Mouse (Mus musculus) cerebral cortex, adult 2 months (tissue): Measurements from ENCODE around the gene Flrt1.

ENCODE experiments used
- WGBS: fragments of 180-500 bp; shearing (Covaris S2); methylation state at CpG from one replicate; pipeline ENCODE4 v1.1.7; 2018; 5-methylcytosine and 5-hydroxymethylcytosine counted together

Flrt1 gene

DNA sequence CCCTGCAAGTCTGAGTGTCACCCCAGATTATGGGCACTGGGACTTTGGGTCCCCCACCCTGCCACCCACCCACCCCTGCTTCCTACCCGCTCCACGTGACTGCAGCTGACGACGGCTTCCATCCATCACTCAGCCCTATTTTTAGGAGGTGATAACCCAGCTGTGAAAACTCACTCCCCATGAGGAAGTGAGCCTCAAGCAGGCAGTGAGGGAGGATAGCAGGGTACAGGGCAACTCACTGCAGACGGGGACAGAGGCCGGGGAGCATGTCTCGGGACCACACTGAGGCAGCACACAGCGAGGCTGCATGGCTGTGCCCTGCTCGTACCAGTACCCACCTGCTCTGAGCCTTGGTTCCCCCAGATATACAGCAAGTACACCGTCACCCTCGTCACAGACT, 24.8 kb upstream of the Flrt1 start:
- WGBS: 56% methylated on average over 11 of the region's 11 CpGs

DNA sequence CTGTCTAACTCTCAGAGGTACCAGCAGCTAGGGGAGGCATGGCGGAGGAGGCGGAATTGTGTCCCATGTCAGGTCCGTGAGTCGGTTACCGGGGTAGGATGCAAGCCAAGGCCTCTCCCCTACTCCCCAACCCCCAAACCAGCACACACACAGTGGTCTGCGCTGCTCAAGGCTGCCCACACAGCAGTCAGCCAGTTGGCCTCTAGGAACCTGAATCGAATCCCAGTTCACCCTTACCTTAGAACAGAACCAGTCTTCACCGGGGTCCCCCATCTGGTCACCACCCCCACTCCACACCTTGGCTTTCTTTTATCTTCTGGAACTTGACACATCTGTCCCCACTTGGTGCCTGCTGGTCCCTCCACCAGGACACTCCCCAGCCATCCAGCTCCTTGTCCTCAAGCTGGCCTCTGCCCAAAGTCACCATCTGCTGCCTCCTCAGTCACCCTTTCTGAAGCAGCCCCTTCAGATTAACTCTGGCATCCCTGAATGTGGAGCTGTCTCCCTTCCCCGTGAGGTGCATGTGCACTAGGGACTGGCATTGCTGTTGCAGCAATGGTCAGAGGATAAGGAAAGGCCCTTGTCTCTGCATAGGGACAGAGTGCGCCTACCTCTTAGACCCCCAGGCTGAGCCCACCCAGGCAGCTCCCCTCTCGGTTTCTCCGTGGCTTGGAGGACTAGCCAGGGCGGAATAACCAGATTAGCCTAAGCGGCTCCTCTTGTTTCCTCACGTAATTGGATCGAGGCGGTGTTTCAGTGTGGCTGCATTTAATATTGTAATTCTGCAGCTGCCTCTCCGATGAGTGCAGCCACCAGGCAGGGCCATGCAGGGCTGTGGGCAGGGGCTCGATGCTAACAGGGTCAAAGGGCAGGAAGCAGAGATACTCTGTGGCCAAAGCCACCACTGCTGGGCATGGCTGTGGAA, 23.3 kb upstream of the Flrt1 start:
- 61% methylated on average over 19 of the region's 19 CpGs for WGBS

DNA sequence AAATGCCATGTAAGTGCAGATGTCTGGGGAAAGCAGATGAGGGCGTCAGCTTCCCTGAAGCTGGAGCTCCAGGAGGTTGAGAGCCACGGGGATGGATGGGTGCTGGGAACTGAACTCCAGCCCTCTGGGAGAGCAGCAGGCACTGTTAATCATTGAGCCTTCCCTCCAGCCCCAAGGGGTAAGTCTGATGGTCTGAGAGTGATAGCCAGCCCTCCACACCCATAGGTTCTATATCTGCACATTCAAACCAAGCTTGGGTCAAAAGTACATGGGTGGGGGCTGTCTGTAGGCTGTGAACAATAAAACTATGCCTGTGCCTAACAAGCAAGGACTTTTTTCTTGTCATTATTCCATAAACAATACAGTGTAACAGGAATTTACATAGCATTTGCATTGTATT, 21.4 kb upstream of the Flrt1 start:
- WGBS: 95% methylated on average over 2 of the region's 2 CpGs

DNA sequence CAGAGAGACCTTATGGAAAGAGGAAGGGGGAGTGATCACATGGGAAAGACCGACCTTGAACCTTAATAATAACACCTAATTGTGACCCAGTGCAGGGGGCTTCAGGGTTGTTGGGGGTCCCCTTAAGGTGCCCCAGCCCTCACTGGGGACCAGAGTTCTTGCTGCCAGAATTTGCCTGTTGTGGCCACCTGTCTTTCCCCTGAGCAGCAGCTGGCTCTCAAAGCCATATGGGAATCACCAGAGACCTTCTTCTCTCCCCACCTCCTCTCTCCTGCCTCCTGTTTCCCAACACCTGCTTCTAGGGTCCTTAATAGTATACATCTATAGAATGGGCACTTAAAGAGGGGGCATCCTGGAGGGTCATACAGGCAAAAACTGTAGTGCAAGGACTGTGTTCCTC, 20.7 kb upstream of the Flrt1 start:
- 89% methylated on average over 1 of the region's 1 CpGs for WGBS

DNA sequence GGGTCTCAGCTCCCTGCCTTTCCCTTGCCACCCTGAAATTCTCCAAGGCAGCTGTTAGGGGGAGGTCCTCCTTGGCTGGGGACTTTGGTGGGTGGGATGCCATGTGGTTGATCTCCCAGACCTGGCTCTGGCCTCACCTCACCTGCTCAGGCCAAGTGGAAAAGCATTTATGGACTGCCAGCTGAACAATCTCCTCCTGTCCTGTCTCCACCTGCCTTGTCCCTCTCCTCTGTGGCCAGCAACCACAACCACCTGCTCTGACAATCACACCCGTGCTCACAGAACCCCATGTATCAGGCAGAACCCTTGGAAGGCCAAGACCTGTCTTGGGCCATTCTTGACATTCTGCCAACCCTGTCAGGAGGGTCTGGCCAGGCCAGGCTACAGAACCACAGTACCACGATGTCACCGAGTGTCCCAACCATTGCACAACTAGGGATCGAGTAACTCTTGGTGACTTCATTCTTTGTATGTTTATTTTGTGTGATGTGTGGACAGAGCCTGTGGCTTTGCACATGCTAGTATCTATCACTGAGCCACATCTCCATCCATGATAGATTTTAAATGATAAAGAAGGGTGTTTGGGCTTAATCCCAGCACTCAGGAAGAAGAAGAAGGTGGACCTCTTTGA, 20.1 kb upstream of the Flrt1 start:
- WGBS: 85% methylated on average over 4 of the region's 4 CpGs

DNA sequence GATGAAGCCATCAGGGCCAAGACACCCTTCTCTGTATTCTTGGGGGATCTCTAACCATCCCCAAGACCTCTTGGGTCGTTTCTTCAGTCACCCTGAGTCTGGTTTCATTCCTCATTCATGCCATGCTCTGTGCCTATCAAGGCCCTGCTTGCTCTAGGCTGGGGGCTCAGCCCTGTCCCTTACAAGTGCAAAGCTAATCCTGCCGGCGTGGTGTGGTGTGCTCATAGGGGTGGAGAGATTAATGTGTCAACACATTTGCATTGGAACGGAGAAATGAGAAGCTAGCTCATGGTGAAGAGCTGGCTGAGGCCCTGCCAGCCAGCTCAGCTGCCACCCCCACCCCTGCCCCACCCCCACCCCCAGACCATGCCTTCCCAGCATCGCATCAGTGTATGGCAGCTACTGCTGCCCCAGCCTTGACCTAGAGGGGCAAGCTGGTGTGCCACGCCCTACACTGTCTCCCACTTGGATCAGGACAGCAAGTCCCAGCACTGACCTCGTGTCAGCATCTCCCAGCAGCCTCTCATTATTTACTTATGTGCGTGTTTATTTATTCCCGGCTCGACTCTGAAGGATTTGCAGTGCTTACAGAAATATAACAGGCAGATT, 17.3 kb upstream of the Flrt1 start:
- WGBS: 27% methylated on average over 10 of the region's 10 CpGs

DNA sequence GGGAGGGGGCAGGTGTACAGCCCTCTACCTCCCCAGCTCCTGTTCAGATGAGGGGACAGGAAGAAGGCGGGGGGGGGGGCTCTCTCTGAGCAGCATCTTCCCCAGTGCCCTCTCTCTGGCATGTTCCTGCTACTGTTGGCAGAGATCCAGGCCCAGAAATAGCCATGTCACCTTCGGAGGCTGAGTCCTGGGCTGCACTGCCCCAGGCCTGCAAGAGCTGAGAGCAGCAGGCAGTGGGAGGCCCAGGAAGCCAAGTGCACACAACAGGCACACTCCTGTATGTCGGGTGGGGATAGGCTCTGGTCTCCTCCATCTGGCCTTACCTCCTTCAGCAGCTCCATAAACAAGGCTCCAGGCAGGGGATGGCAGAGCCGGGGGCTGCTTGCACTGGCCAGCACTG, 16.7 kb upstream of the Flrt1 start:
- 34% methylated on average over 4 of the region's 4 CpGs for WGBS

DNA sequence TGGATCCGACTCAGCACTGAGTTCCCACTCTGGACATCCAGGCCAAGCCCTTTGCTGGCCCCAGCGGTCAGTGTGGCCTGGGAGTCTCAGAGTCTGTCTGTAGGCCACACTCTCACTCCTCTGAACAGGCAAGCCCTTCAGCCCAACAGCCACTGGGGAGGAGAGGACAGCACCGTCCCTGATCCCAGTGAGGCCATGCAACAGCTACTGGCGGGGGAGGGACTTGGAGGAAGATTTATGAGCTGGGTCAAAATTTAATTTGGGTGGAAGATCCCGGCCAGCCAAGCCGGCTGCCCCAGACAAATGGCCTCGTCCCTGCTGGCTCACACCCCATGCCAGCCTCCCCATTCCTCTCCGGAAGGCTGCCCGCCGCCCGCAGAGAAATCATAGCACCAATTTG, 15.7 kb upstream of the Flrt1 start:
- WGBS: 72% methylated on average over 11 of the region's 11 CpGs

DNA sequence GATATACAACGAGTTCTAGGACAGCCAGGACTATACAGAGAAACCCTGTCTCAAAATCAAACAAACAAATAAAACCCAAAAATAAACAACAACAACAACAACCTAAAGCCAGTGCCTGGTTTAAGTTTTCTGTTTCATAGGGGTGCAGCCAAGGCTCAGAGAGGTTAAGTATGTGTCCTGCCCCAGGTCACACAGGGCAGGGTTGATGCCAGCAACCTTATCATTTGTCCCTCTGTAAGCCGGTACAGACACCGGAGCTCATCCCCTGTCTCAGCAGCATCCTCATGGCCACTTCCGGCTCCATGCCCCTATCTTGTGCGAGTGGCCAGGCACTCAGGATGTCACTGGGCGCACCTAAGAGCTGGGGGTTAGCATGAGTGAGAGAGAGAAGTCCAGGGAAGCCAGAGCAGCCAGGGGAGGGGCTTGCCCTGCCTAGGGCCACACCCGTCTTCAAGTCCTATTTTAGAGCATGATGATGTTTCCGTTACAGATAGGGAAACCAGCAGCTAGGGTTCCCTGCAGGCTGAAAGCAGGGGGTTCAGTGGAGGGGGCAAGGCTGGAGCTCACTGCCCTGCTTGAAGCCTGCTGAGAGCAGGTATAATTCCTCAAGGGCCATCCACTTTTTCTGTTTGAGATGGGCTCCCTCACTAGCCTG, 12.3 kb upstream of the Flrt1 start:
- 79% methylated on average over 8 of the region's 8 CpGs for WGBS

DNA sequence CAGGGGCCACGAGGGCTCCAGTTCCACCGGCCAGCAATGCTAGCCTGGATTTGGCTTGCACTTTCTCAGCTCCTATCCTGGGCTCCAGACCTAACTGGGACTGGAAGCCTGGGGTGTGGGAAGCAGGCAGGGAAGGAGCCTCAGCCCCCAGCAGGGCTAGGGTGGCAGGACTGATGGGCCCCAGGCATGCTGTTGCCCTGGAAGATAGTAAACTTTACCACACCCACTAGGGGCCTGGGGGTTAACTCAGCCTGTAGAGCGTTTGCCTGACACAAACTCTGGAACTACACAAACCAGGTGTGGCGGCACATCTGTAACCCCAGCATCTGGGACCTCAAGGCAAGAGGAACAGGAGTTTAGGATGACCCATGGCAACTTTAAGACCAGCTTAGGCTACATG, 11.6 kb upstream of the Flrt1 start:
- 74% methylated on average over 4 of the region's 4 CpGs for whole genome bisulfite sequencing

DNA sequence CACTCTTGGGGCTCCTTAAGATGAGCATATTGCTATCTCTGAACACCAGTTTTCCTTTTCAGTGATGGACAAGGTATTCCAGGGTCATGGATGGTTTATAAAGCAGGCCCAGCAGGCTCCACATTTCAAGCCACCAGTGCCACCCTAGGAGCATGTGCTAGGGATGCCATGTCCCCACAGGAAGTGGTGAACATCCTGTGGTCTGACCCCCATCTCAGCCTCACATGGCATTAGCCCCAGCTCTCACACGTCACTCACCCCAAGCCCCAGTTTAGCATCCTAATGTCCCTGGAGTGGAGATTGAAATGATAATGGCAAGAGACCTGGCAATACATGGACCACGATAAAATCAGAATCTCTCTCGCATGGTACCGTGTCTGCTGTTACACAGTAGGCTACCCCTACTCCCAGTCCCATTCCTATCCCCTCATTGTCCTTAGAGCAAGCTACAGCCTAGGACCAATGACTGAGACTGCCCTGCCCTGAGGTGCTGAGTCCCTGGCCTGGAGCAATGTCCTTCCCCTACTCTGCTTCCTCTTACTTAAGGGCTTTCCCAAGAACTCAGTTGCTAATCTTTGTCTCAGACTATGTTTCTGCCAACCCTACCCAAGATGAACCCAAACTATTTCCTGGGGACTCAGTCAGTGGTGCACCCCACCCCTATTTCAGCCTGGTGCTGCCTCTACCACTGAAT, 10.7 kb upstream of the Flrt1 start:
- 90% methylated on average over 4 of the region's 4 CpGs for WGBS

DNA sequence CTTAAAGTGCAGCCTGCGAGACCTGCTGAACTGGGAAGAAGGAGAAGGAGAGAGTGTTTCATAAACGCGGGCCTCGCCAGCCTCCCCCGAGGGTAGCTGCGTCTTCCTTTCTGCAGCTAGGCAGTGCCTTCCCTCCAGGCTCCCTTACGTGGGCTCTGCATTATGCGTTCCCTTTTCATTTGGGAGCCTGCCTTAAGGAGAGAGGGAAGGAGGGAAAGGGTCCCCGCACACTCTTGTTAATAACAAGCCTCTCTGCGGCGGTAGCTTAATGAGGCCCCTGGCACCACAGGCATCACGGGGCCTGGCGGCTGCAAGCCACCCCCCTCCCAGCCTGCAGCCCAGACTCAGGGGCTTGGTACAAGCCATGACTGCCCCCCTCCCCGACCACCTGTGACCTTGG, 8.0 kb upstream of the Flrt1 start:
- WGBS: 47% methylated on average over 14 of the region's 14 CpGs

DNA sequence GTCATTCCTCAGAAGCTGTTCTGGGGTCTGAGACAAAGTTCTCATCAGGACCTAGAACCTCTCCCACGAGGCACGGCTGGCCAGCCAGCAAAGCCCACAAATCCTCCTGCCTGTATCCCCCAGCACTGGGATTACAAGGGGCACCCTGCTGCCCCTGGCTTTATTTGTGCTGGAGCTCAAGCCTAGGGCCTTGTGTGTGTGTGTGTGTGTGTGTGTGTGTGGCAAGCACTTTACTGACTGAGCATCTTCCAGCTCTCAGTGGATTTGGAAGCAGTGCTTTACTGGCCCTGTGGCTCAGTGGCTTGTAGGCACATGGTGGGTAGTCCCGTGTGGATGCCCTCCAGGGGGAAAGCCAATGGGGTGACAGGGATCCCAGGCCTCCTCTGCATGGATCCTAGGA, 7.1 kb upstream of the Flrt1 start:
- 78% methylated on average over 3 of the region's 3 CpGs for WGBS

DNA sequence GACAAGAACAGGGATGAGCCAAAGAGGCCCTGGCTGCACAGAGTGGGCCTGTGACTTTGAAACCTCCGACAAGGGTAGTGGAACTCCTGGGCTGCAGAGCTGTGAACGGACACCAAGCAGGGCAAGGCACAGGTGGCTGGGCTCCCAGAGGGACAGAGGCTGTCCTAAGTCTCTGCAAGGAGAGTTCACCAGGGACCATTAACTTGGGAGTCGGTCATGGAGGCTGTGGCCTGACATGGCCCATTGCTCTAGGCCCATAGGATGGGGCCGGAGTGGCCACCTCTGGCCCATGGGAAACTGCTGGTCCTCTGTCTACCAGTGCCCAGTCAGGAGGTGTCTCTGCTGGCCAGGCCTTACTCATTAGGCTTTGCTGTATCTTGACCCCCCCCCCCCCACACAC, 6.2 kb upstream of the Flrt1 start:
- 95% methylated on average over 4 of the region's 4 CpGs for WGBS

DNA sequence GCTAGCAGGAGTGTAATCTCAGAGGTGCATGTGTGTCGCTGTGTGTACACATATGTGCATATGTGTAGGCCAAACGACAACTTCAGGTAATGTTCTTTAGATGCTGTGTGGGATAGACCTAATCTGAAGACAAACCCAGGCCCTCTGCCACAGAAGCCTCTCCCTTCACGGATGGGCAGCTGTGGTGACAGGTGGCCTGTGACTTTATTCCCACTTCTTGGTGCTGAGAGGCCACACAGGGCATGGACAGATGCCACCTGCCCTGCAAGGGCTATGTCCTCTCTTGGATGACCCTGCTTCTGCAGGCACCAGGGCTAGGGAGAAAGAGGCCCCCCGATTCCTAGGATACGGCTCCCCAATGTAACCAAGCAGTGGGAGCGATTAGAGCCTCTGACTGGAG, 5.8 kb upstream of the Flrt1 start:
- WGBS: 90% methylated on average over 6 of the region's 6 CpGs

DNA sequence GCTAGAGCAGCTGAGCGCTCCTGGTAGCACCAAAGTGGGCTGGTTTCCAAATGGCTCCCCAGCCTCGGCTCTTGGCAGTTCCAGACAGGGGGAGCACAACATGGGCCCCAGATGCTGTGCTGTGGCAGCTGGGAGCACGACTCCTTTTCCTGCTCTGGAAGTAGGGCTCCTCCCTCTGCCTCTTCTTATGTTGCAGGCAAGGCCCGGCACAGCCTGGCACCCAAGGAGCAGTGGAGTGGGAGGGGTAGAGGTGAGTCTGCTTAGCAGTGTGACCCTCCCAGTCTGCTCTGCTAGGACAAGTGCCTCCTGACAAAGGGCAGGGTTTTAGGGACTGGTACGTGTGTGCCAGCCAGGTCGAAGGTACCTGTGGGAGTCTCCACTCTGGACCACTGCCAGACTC, 5.3 kb upstream of the Flrt1 start:
- 52% methylated on average over 6 of the region's 6 CpGs for WGBS

DNA sequence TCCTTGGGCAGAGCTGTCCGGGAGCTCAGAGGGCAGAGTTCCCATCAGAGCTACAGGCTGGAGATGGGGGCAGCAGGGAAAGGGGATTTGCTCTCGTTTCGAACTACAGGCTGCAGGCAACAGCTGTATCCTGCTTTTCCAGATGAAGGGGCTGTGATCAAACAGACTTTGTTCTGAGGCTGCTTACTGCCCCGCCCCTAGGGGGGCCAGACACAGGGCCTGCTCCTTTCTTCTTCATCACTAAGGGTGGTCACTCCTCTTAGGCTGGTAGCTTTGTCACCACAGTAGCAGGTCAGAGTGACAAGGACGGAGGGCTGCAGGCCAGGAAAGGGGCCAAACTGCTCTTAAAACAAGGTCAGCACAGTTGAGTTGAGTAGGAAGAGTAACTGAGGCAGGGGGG, 4.6 kb upstream of the Flrt1 start:
- WGBS: 58% methylated on average over 5 of the region's 5 CpGs

DNA sequence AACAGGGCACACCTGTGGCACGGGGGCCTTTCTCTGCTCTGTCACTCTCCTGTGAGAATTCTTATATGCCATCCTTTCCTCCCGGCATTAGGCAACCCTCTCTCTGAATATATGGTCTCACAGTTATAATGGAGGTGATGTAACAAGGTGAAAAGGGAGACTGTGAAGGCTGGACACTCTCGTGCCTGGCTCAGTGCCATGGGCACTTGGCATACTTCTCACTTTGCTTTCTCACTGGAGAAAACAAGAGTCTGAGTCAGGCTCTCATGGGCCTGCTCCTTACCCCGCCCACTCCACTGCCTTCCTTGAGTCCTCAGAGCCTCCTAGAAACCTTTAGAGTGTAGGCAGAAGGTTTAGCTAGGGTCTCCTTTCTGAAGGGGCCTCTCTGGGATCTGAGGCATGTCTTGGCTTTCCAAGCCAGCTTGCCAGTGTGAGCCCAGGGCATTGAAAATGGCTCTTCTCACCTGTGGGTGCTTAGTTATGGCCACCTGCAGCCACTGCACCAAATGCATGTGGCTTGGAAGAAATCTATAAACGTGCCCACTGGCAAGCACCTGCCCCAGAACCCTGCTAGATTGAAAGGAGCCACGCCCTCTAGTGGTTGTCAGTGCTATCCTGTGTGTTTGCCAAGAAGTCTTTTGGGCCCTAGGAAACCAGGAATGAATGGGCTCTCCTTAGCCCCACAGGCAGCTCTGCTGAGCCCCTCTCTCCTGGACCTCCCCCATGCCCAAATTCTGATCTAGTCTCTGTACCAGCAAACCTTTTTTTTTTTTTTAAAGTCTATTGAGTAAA, 2.8 kb upstream of the Flrt1 start:
- WGBS: 44% methylated on average over 6 of the region's 6 CpGs

DNA sequence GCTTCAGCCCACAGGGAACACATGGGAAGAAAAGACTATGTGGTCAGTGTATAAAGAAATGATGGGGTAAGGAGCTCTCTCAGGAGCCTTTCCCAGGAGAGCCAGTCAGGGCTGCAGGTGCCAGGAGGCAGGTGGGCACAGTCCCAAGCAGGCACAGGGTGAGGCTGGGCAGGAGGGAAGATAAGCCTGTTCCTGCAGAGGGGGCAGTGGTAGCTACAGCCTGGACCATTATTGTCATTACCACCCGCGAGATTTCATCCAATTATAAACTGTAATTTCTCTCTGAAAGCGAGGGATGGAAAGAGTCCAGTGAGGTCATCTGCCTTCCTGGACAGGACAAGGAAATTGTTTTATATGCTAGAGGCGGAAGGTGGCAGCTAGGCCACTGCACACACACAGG, 1.6 kb upstream of the Flrt1 start:
- WGBS: 77% methylated on average over 4 of the region's 4 CpGs

DNA sequence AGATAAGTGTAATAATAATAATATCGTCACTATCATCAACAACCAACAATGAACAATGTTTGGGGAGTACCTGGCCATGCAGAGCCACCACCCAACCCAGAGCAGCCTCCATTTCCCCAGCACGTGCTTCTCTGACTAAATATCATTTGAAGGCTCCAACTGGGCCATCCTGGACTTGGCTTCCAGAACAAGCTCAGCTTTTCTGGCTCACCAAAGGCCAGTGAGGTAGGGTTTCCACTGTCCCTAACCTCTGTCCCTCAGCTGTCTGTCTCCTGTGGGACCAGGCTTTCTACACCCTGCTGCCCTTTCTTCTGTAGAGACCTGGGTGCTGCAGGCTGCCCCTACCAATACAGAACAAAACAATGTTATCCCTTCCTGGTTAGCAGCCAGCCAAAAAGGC, 1.0 kb upstream of the Flrt1 start:
- WGBS: 87% methylated on average over 2 of the region's 2 CpGs

DNA sequence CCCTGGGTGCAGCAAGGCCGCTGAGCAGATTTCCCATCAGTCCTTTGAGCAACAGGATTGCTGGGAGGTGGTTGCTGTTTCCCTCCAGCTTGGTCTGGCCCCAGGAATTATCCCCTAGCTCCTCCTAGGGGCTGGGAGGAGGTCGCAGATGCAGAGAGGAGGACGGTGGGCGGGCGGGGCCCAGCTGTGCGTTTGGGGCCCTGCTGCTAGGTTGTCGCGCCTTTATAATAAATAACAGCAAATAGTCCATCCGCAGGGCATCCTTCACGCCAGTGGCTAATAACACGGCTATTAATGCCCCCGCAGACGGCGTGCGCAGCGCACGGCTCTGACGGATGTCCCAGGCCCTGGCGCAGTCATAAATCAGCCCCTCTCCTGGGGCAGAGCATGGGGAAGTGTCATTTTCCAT, 1.5 kb downstream of the Flrt1 start:
- 70% methylated on average over 19 of the region's 19 CpGs for WGBS
